18 mouse cellular contexts compared by ENCODE assay signal in genomic region chr2:173344221-173344620, GRCm38 (mm10).
DNase-seq lines count a peak whose midpoint lies in the region; ATAC-seq and TF ChIP-seq lines count a peak whose summit lies in the region.
"Had no signal": no experiment of that assay in that cellular context is flagged by ENCODE, and none has a peak within 500 bp of the region (broad histone marks: within the 10 kb centered on the region; RNA-seq: fewer than 3 reads in every experiment).

No protein-coding gene starts in this region.

- no peak for ATAC-seq in CD4-positive, CD25-positive, alpha-beta regulatory T cell, adult 4 months
- ATAC-seq in liver, postnatal 0 days = no peak
- no peak for ATAC-seq in liver, embryonic 12.5 days
- ATAC-seq in inflammation-experienced regulatory T-cells, adult 6 months = no peak
- ATAC-seq: activated CD4-positive, CD25-positive, alpha-beta regulatory T cell, adult 4 months; forebrain, embryonic 13.5 days had no signal

- 0 out of 2 replicates have a peak, but pooled peaks cover 1% of the 10 kb centered on the region for H3K27me3 ChIP-seq in liver, postnatal 0 days (ENCODE audit: insufficient read depth, low read length)
- H3K27me3 ChIP-seq in liver, embryonic 12.5 days (replicated peaks) = peaks cover 24% of the 10 kb centered on the region
- H3K27me3 ChIP-seq: embryonic facial prominence, embryonic 15.5 days; hindbrain, embryonic 15.5 days had no signal

- no peaks in the 10 kb centered on the region for H3K4me1 ChIP-seq in liver, postnatal 0 days (ENCODE audit: insufficient read depth)
- 0 out of 2 replicates have a peak, but pooled peaks cover 9% of the 10 kb centered on the region for H3K4me1 ChIP-seq in liver, embryonic 12.5 days

- peak; percentile 43 for DNase-seq in CD4-positive, CD25-positive, alpha-beta regulatory T cell, adult 2 months (ENCODE audit: low read depth, low spot score)
- no peak for DNase-seq in liver, postnatal 0 days
- peak; percentile 65 for DNase-seq in thymus, postnatal 4 days
- DNase-seq in thymus, postnatal 10 days (ENCODE audit: low spot score in 2 of 2) = no peak
- no peak for DNase-seq in adrenal gland, postnatal 14 days
- DNase-seq: adrenal gland, postnatal 36 days; cerebellum, adult 9-11 months; heart, postnatal 14 days; lung, adult 18-20 months had no signal

- no peak overlapping the region for H3K27ac ChIP-seq in liver, postnatal 0 days (ENCODE audit: low read depth)
- H3K27ac ChIP-seq in liver, embryonic 12.5 days = no peak overlapping the region
- H3K27ac ChIP-seq: forebrain, embryonic 13.5 days; hindbrain, embryonic 15.5 days; limb, embryonic 12.5 days; neural tube, embryonic 12.5 days had no signal

- H3K4me2 ChIP-seq in liver, postnatal 0 days (ENCODE audit: low read depth, low read length) = no peak overlapping the region
- no peak overlapping the region for H3K4me2 ChIP-seq in liver, embryonic 12.5 days
- H3K4me2 ChIP-seq: embryonic facial prominence, embryonic 15.5 days; forebrain, embryonic 13.5 days; hindbrain, embryonic 15.5 days; limb, embryonic 12.5 days; neural tube, embryonic 12.5 days had no signal

- H3K9ac ChIP-seq in liver, postnatal 0 days (replicated peaks) = no peak overlapping the region
- no peak overlapping the region for H3K9ac ChIP-seq in liver, embryonic 12.5 days
- H3K9ac ChIP-seq: embryonic facial prominence, embryonic 15.5 days; forebrain, embryonic 13.5 days; hindbrain, embryonic 15.5 days; limb, embryonic 12.5 days; neural tube, embryonic 12.5 days had no signal

- peak; percentile 36 for TF ChIP-seq CTCF in liver, postnatal 0 days (IDR thresholded peaks at IDR 0.05; ENCODE audit: low read depth)

- H3K36me3 ChIP-seq in liver, postnatal 0 days (replicated peaks; ENCODE audit: insufficient read depth, low read length) = no peaks in the 10 kb centered on the region
- H3K36me3 ChIP-seq in liver, embryonic 12.5 days = no peaks in the 10 kb centered on the region
- H3K36me3 ChIP-seq: embryonic facial prominence, embryonic 15.5 days; hindbrain, embryonic 15.5 days; limb, embryonic 12.5 days; neural tube, embryonic 12.5 days had no signal

- no peak overlapping the region for H3K4me3 ChIP-seq in liver, postnatal 0 days (ENCODE audit: low read depth, low read length)
- no peak overlapping the region for H3K4me3 ChIP-seq in liver, embryonic 12.5 days
- H3K4me3 ChIP-seq: embryonic facial prominence, embryonic 15.5 days; forebrain, embryonic 13.5 days; hindbrain, embryonic 15.5 days; limb, embryonic 12.5 days; neural tube, embryonic 12.5 days had no signal

- 78% methylated on average over 5 of the region's 5 CpGs for WGBS in liver, postnatal 0 days (ENCODE audit: insufficient replicate concordance)
- WGBS in liver, embryonic 12.5 days (ENCODE audit: insufficient replicate concordance) = 76% methylated on average over 5 of the region's 5 CpGs

- no peak for TF ChIP-seq EP300 in liver, postnatal 0 days (IDR thresholded peaks at IDR 0.05; ENCODE audit: low read depth)

- H3K9me3 ChIP-seq in liver, postnatal 0 days (ENCODE audit: low read length) = peaks cover 4% of the 10 kb centered on the region
- peaks cover 4% of the 10 kb centered on the region; the same call in 1 of the 2 replicates for H3K9me3 ChIP-seq in liver, embryonic 12.5 days (replicated peaks)
- H3K9me3 ChIP-seq: embryonic facial prominence, embryonic 15.5 days; hindbrain, embryonic 15.5 days had no signal

Comparison
In these comparisons a context has a peak if more than half of its experiments do, and no peak if none do; other contexts are left out.
1. DNase-seq: peak in CD4-positive, CD25-positive, alpha-beta regulatory T cell, adult 2 months (single experiment) and thymus, postnatal 4 days (single experiment); none in liver, postnatal 0 days (single experiment), thymus, postnatal 10 days (0 of 2) and adrenal gland, postnatal 14 days (single experiment).